Mouse (Mus musculus): ENCODE results near the gene Tbc1d21.

The Tbc1d21 gene

DNA sequence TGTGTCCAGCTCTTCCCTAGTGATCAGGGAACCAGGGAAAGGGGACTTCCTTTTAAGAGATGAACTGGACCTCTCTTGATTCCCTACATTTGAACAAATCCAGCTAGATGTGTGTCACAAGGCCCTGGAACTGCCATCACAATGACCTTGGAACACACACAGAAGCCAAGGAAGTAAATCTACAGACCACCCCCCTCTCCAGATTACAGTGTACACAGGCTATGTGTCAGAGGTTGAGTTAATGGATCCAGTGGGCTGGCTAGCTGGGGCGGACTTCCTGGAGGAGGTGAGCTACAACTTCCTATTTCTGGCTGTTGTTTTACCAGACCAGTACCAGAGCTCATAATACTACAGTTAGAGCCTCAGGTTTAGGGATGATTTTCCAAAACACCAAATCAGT is at the start of gene Tbc1d21:
Gene Tbc1d21, minus strand, starts transcription at position 101 of the 400 bp plus-strand sequence.
- DNase-seq (ENCODE audit: low read depth), result no peak

DNA sequence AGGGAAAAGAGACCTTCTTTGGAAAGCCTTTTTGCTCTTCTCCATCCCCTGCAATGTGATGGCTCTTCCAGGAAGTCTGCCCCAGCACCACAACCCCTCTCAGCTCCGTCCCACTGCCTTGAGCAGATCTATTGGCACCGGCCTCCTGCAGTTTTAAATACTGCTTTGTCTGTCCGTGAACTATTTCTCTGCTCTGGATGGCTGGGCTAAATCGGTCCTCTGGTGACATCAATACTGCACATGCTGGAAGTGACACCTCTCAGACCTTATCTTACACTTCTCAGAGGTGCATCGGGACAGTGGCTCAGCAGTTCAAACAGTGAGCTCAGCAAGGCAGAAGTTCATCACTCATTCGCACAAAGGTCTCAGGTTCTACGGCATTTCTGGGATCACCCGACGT is 41.3 kb upstream of the Tbc1d21 start:
- DNase-seq (ENCODE audit: low read depth), result no peak

DNA sequence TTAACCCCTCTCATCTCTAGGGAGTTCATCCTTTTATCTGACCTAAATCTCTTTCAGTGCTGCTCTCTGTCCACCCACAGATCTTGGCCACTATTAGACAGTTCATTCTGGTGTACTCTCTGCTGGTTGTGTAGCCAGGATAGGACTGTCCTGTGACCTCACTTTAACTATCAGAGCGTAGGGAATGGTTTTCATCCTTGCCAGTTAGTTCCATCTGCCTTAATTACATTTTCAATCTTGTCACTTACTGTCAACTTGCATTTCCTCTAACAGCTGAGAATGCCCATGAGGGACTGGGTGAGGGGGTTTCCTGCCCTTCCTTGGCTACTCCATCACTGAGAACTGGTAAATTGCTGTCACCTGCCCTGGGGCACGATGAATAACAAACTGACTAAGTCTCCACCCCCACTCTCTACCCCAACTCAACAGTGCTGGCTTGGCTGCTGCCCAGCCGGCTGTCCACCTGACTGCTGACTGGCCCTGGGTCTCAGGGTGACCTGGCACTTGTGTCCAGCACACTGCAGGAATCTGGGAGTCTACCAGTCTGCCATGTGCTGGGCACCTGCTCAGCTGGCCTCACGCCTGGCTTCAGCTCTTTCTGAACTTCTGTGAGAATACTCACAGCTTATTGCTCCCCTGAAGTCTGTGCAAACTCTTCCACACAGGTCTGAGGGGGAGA is 39.9 kb upstream of the Tbc1d21 start:
- DNase-seq (ENCODE audit: low read depth), result no peak

DNA sequence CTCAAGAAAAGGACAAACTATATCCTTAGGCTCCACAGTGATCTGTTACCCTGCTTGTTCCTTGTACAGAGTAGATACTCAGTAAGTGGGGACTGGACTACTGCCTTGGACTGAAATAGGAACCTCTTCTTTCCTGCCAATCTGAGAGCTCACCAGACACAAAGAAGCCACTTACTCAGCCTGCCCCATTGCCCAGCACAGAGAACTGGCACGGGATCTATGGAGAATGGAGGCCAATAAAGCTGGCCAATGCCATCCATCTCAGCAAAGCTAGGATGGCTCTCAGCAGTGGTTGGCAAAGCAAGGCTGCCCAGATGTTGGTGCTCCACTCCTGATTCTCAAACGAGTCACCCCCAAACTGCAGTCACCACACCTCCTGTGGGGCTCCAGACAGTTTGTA is 39.0 kb upstream of the Tbc1d21 start:
- no peak for DNase-seq (ENCODE audit: low read depth)

DNA sequence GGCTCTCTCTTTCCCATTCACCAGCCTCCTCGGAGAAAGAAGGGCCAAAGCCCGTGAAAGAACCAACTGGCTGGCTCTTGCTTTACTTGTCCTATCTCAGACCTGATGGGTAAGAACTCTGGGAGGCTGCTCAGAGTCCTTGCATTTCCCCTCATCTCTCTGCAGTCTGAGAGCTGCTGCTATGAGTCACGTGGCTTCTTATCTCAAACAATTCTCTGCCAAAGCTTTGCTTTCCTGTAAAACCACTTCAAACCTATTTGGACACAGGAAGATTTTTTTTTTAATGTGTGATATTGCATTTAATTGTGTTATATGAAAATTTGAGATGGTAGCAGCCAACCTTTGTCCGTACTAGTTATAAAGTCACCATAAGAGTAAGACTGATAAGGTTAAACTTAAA is 34.2 kb upstream of the Tbc1d21 start:
- no peak for DNase-seq (ENCODE audit: low read depth)

DNA sequence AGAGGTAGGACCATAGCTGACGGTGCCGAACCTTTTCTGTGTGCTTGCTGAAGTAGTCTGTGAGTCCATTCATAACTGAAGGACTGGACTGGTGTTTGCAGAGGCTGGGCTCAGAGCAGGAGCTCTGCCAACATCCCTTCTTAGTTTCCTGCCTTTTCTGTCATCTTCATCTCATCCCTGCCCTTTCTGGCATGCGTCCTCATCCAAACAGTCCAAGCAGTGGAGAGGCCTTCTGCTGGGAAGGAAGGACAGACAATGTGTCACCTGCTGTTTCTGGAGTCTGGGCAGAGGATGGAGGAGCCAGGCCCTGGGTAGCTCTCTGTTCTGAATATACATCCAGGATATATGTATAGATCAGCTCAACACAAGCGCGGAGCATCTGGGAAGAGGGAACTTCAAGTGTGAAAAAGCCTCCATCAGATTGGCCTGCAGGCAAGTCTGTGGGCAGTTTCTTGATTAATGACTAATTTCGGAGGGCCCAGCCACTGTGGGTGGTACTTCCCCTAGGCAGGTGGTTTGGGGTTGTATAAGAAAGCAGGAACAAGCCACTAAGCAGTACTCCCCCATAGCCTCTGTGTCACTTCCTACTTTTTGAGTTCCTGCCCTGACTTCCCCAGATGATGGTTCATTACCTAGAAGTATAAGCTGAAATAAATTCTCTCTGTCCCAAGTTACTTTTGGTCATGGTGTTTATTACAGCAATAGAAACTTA is 31.3 kb upstream of the Tbc1d21 start:
- peak; percentile 1 for DNase-seq (ENCODE audit: low read depth)

DNA sequence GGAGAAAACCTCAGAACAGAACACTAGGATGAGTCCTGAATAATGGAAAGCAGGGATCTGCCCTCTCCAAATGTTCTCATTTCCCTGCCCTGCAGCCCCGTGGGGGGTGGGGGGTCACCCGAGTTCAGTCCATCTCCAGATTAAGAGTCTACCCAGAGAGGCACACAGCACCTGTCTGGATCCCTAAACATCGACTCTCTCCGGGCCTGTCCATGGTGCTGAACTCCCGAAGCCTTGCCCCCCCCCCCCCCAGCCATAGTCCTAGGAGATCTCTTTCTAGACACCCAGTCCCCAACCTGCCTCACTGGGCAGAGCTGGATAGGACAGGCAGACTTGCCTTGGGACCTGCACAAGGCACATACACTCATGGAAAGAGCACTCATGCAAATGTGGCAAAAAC is 29.4 kb upstream of the Tbc1d21 start:
- no peak for DNase-seq (ENCODE audit: low read depth)

DNA sequence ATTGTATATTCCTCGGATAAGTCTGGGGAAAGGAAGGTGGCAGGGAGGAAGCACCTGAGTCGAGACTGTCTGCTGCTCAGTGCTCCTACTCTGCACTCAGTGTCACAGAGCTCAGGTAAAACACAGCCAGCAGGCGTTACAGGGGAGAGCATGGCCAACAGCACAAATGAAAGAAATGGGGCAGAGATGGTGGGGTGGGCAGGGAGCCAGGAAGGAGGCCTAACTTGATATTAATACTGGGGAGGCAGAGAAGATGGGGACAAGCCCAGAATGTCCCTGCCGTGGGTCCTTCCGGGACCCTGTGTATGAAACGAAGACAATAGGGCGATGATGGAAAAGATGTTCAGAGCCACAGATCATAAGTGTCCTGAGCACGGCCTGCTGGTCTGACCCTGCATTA is 24.4 kb upstream of the Tbc1d21 start:
- DNase-seq (ENCODE audit: low read depth), result no peak

DNA sequence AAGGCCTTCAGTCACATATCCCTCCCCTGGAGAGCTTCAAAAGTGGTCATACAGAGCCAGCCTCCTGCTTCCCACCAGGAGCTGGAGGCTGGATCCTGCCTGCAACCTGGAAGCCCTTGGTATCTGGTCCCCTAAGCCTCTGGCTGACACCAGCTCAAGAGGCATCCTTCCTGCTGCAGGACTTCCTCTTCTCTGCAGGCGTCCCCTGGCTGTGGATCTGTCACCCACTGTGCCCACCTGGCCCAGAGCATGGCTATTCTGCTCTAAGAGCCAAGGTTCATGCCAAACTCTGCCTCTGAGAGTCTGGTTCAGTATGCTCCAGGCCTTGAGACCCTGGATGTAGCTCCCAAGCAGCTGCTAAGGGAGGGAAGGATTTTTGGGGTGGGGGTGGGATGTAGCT is 23.6 kb upstream of the Tbc1d21 start:
- DNase-seq (ENCODE audit: low read depth), result no peak

DNA sequence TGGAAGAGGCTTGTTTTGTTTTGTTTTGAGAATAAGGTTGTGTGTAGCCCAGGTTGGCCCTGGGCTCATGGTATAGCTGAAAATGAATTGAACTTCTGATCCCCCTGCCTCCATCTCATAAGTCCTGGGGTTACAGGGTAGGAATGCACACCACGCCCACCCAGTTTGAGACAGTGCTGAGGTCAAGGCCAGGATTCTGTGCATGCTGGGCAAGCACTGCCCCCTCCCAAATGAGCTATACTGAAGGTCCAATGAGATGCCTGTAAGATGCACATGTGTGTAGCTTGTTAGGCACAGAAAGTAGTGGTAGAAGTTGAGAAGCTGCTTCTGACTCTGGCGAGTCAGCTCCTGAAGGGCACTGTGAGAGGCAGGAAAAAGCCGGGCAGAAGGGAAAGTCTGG is 18.1 kb upstream of the Tbc1d21 start:
- no peak for DNase-seq (ENCODE audit: low read depth)

DNA sequence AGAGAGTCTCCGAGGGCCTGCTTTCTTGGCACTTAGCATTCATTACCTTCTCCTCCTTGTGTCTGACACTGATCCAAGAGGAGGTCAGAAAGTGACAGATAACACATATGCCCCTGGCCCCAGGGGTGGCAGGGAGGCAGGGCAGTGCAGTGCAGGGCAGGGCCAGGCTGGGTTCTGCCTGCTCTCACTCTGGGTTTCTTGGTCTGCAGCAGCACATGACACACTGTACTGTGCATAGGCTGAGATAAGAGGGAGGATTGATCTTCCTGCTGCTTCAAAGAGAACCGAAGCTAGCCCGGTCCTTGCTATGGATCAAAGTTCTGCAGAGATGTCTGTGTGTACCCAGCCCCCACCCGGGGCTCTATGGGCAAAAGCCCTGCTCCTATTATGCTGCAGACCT is 8.6 kb upstream of the Tbc1d21 start:
- DNase-seq (ENCODE audit: low read depth), result no peak

DNA sequence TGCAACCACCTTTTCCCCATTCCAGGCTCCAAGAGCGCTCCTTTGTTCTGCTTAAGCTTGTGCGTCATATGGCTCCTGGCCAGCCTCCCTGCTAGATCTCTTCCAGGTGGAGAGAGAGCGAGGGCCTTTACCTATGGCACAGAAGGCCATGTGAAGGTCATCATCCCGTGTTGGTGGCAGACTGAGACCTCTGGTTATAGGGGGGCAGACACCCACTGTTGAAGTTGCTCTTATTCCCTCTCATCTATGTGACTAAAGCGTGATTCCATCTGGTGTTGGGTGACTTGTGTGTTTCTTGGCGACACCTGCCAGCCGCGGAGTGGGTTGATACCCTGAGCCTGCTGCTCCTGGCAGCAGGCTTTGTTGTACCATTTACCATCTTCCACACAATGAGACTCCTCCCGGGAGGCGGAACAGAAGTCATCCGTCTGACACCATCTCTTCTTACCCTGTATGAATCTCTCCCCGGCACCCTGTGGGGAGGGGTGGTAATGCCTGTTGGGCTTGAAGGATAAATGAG is 3.7 kb upstream of the Tbc1d21 start:
- no peak for DNase-seq (ENCODE audit: low read depth)

DNA sequence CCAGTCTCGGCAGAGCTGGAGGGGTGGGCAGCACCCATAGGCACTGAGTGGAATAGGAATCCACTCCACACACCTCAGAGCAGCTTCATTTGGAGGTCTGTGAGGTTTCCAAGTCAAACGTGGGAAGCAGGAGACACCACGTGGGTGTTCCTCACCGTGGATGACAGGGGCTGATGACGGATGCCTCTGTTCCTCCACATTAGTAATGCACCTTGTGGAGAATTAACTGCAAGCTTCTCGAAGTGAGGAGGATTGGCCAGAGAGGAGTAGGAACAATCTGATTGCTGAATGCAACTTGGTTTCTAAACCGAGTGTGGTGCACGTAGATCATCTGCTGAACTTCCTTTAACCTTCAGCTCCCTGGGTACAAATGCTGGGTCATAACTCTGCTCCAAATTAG is 1.7 kb upstream of the Tbc1d21 start:
- DNase-seq (ENCODE audit: low read depth), result no peak

DNA sequence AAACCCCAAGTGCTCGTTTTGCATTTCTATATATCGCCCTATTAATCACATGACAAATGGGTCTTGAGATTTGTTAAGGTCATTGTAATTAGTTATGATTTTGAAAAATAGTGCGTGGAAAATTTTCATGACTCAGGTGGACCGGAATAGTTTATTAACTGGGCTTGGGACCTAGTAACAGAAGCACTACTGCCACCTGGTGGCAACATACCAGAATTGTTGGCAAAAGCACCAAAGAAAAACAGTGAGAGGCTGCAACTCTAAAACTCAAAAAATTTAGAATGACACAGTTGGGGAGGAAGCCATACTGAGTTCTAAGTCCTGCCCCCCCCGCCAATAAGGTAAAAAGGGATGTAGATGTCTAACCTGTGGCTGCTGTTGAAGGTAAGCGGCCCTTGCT is 611 bp downstream of the Tbc1d21 start:
- DNase-seq (ENCODE audit: low read depth), result peak; percentile 37

DNA sequence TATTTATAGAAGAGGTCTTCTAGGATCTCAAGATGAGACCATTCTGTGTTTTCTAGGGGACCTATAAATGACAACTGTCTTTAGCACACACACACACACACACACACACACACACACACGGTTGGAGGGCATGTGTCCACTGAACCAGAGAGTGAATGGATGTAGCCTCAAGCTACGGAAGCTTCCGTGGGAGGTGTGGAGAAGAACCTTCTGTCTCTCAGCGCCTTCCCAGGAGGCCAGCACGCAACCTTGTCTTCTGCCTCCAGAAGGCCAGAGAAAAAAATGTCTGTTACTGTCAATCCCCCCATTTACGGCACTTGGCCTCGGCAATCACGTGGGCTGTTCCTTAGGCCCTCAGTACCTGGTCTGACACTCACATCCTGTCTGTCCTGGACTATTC is 5.9 kb downstream of the Tbc1d21 start:
- no peak for DNase-seq (ENCODE audit: low read depth)

DNA sequence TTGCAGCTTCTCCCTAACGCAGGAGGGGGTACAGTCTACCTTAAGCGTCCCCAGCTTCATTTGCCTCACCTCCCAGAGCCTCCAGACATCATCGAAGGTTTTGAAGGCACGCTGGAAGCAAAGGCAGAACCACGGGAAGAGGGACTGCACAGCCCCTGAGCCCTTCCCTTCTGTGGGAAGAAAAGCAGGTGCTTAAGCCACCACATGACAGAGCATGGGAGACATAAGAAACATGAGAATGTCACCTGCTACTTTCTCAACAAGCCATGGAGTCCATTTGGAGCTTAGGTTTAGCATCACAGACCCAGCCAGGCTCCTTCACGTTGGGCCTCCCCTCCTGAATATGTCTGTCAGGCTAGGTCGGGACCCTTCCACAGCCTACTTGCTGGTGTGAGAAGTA is 8.3 kb downstream of the Tbc1d21 start:
- DNase-seq (ENCODE audit: low read depth), result no peak

DNA sequence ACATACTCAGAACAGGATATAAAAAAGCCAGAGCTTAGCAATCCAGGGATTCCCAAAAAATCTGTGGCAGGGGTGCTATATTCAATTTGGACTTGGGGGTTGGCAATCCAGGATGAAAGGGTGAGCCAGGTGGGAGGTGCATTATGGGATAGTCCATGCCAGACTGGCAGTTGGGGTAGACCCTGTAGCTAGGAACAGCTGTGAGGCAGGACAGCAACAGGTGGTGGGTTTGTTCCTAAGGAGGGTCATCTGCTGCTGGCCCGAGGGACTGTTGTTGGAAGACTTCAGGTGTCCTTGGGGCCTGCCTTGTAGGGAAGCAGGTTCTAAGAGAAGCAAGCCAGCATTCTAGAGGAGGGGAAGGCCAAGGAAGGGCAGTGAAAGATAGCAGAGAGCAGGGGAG is 8.9 kb downstream of the Tbc1d21 start:
- no peak for DNase-seq (ENCODE audit: low read depth)

DNA sequence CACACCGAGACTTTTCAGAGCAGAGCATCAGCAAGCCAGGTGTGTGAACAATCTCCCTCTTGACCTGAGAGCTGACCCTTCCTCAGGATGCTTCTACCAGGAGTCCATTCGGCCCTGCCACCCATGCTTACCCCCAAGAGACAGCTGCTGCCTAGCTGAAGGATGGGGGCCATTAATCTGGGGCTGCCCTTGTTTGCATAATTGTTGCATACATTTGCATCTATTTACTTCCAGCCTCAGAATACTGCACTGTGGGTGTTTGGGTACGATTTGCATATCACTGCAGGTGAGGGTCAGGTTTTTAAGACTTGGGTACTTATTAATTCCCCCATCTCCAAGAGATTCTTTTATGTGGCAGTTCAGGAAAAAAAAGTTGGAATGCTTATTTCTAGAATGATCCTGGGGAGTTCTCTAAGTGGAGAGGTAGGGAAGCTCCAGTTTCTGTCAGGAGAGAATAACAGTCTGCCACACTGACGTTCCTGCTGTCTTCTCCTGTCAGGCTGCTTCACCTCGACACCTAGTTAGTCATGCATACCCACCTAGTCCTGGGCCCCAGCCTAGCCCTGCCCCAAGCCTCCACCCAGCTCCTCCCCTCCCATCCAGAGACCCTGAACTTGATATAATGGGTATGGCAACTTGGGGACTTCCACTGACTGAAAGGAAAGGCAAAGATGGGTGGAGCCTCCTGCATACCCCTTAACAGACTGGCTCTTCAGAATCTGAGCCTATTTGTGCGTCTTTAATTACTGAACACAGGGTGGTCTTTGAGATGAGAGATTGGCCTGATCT is 14.8 kb downstream of the Tbc1d21 start:
- no peak for DNase-seq (ENCODE audit: low read depth)

DNA sequence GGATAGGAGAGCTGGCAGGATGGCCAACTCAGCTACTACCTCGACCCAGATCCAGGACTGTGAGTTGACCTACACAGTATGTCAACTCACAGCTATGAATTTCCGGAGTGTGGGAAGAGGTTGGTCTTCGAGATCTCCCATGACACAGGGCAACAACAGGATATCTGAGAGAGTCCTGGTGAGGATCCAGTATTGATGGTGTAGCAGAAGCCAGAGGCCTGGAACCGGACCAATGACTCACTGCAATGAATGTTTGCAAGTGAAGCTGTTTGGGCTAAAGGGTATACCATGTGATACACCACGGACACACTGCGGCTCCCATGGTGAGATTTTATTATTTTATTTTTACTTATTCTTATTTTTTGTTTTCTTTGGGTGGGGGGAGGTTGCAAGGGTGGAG is 15.6 kb downstream of the Tbc1d21 start:
- no peak for DNase-seq (ENCODE audit: low read depth)

DNA sequence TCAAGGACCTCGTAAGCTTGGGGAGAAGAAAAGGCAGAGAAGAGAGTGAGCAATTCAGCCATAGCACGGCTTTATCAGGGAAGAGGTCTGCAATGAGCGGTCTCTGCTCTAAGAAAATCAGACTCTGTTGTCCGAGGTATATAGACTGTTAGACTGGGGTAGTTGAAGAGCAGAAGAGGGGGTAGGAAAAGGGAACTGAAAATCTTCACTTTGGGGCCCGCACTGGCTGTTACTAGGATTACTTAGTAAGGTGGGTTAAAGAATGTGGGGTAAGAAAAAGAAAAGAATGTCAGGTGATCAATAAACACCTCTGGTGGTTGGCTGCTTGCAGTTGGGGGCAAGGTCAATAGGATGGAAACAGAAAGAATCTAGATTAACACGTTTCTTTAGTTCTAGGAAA is 17.0 kb downstream of the Tbc1d21 start:
- DNase-seq (ENCODE audit: low read depth), result no peak

DNA sequence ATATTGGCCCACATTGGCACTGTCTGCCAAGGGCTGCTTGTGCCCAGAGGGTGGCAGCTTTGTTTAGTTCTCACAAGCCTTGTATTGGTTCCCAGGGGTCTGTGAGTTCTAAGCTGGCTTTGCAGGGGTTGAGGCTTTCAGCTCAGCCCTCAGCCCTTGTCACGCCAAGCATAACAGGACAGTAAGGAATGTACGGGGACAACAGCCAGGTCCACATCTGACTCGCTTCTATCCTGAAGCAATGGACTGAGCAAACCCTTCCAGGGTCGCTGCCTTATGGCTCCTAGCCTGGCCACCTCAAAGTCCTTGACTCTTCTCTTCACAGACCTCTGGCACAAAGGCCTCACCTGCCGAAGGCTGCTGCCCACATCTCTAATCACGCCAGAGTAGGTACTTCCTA is 22.5 kb downstream of the Tbc1d21 start:
- no peak for DNase-seq (ENCODE audit: low read depth)

DNA sequence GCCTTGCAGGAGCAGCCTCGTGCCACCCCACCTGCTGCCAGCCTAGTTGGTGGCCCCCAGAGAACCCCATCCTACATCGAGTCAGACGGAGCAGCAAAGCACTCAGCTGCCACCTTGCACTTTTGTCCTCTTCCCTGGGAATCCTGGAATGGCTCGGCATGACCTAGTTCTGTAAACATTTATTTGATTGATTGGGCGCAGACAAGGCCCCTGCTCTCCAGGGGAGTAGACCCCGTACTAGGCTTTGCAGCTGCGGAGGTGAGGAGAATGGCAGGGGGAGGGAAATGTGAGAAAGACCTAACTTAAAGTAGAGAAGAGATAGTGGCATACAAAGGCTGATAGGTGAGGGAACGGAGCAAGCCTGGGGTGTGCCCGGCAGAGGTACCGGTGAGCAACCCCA is 23.8 kb downstream of the Tbc1d21 start:
- no peak for DNase-seq (ENCODE audit: low read depth)

DNA sequence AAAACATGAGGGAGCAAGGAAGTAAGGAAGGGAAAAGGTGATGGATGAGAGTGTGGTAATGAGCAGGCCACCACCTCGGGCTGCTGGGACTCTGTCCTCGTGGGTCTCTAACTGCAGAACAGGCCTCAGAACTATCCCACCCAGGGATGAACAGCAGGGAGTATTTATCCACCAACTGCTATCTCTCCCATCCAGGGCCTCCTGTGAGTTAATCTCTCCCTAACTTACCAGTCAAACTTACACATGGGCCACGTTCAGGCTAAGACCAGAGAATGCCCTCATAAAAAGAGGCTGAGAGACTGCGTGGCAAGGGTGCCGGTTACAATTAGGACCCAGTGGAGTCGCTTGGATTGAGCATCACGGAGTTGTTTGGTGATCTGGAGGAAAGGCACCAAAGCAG is 24.3 kb downstream of the Tbc1d21 start:
- DNase-seq (ENCODE audit: low read depth), result no peak

Data from naive thymus-derived CD4-positive, alpha-beta T cell, adult 2 months (primary cell).